Mouse (Mus musculus) activated CD4-positive, CD25-positive, alpha-beta regulatory T cell, adult 4 months (primary cell): ENCODE measurements around the gene Tnfrsf13b. TPM values are rescaled to one million over a fixed set of nuclear protein-coding genes. Genes with fewer than 3 reads are reported as not detected.

Experiments
- ATAC-seq: one replicate; pipeline ENCODE4 v1.8.0; 2017
- polyA plus RNA-seq, 2 experiments: library from polyadenylated mRNA; unstranded; fragments of 100-300 nt; shearing (Covaris generic); gene quantifications; one replicate each; pipeline ENCODE4 v1.2.1; 2017

Tnfrsf13b gene
- 10 to 100 TPM; 59.6 to 72.1 TPM for polyA plus RNA-seq

GRCm38 (mm10) chr11:61126606-61127355 lies at the start of gene Tnfrsf13b:
Gene Tnfrsf13b, plus strand, starts transcription at chr11:61126755.
- ATAC-seq = no peak

- no peak for ATAC-seq
Observed at GRCm38 (mm10) chr11:61081624-61082023, 44.9 kb upstream of the Tnfrsf13b start.

DNA sequence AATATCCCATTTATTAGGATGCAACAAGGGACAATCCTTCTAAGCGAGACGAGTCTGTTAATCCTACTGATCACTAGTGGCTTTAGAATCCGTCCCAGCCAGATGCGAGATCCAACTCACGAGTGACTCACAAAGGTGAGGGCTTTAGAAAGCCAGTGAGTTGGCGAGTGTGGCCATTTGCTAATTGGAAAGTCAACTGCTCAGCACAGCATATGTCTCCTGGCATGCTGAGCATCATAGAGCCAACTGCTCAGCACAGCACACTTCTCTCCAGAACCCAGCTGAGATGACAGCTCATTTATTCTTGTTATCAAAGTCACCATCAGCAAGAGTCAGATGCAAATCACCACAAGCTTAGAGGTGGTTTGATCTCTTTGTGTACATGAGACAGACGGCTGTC lies 36.4 kb upstream of the Tnfrsf13b start:
- no peak for ATAC-seq

DNA sequence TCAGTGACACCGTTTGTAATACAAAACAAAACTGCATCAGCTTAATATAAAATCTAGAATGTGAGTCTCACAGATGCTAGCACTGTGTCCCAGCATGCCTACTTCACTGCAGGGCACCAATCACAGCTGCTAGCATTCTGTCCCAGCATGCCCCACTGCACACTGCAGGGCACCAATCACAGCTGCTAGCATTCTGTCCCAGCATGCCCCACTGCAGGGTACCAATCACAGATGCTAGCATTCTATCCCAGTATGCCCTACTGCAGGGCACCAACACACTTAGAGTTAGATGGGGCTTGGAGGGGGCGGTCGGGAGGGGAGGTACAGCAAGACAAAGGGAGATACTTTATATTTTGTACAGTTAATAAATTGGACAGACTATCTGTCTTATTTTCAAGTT lies 35.4 kb upstream of the Tnfrsf13b start:
- ATAC-seq = no peak

GRCm38 (mm10) chr11:61091642-61092262 lies 34.8 kb upstream of the Tnfrsf13b start:
- ATAC-seq = no peak

GRCm38 (mm10) chr11:61098046-61098445 lies 28.5 kb upstream of the Tnfrsf13b start:
- ATAC-seq = no peak

DNA sequence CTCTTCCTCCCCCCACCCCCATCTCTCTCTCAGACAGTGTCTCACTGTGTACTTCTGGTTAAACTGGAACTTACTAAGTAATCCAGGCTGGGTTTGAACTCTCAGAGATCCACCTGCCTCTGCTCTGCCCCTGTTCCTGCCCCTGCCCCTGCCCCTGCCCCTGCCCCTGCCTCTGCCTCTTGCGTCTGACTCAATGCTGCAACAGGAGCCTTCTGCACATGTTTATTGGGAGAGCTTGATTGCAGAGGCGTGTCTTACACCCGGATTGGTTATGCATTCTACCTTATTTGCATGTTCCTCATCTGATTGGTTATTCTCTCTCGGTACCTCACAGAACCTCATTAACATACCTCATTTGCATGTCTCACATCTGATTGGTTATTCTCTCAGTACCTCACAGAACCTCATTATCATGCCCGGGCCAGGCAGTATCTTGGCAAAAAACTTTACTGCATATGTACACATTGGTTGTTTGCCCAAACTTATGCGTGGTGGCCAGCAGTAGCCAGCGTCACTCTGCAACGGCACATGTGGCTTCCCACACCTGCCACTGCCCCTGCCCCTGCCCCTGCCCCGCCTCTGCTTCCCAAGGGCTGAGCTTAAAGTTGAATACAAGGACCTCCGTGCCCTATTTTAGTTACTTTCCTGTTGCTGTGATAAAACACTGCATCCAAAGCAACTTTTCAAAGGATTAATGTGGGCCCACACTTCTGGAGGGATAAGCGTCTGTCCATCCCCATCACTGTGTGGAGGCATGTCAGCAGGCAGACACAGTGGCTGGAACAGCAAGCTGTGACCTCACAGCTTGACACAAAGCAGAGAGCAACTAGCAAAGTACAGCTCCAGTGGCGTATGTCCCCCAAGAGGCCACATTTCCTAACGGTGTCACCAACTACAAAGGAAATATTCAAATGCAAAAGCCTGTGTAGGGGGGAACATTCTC lies 23.9 kb upstream of the Tnfrsf13b start:
- ATAC-seq = no peak

DNA sequence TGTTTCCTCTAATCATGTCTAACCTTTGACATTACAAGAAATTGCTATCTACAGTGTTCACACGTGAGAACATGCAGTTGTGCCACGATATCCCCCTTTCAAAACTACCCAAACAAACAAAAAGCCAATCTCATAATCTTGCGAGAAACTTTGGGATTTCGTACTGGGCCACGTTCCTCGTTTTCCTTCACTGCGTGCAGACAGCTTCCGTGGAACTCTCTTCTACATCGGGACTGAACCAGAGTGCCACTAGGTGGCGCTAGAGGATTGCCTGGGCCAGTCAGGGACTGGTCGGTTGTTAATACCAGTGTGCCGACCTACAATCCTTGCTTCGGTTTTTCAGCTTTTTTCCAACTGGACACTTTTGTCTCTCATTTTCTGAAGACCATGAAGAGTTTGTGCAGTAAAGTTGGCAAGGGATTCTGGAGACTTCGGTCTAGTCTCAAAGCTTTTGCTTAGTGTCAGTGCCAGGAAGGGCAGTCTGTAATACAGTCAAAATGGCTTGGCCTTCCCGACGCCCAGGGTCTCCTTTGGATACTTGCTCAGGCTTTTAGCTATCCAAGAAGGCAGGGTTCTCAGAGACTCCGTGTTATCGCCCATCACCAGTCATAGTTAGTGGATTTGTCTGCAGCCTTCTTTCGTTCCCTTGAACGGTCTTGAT lies 22.2 kb upstream of the Tnfrsf13b start:
- ATAC-seq = peak; percentile 59

- ATAC-seq = no peak
Observed at GRCm38 (mm10) chr11:61108911-61109361, 17.6 kb upstream of the Tnfrsf13b start.

DNA sequence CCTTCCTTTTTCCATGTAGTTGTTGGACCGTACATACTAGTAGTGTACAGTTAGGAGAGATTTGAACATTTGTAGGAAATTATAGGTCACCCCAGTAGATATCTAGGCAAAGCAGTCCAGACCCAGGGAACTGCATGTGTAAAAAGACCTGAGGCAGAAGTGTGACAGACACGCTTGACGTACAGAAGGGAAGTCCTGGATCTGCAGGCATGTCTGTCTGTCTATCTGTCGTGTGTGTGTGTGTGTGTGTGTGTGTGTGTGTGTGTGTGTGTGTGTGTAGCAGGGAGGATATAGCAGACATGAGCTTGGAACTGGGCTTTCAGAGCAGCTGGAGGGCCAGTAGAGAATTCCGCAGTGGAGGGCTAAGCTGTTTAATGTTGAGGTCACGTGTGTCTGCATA lies 16.8 kb upstream of the Tnfrsf13b start:
- ATAC-seq = no peak

- no peak for ATAC-seq
Observed at GRCm38 (mm10) chr11:61110113-61110512, 16.4 kb upstream of the Tnfrsf13b start.

- no peak for ATAC-seq
Observed at GRCm38 (mm10) chr11:61110928-61111327, 15.6 kb upstream of the Tnfrsf13b start.

GRCm38 (mm10) chr11:61111472-61111871 lies 15.1 kb upstream of the Tnfrsf13b start:
- ATAC-seq = no peak

- no peak for ATAC-seq
Observed at GRCm38 (mm10) chr11:61112323-61112995, 14.1 kb upstream of the Tnfrsf13b start.

DNA sequence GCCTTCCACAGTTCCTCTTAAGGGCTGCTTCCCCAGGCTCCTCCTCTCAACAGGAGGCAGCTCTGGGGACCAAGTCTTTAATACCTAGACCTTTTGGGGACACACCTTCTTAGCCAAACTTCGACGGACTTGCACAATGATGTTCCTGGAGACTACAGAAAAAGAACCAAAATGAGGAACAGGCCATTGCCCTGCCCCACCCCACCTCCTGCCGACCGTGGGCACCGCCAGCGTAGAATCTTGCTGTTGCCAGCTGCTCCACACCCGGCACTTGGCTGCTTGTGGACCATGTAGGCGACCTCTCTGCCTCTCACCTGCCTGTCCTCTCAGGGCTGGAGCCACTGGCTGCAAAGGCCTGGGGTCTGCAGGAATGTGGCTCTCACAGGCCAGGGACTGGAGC lies 10.3 kb upstream of the Tnfrsf13b start:
- no peak for ATAC-seq

GRCm38 (mm10) chr11:61119996-61120583 lies 6.5 kb upstream of the Tnfrsf13b start:
- no peak for ATAC-seq

GRCm38 (mm10) chr11:61122283-61122768 lies 4.2 kb upstream of the Tnfrsf13b start:
- ATAC-seq = no peak

- ATAC-seq = no peak
Observed at GRCm38 (mm10) chr11:61122769-61123288, 3.7 kb upstream of the Tnfrsf13b start.

DNA sequence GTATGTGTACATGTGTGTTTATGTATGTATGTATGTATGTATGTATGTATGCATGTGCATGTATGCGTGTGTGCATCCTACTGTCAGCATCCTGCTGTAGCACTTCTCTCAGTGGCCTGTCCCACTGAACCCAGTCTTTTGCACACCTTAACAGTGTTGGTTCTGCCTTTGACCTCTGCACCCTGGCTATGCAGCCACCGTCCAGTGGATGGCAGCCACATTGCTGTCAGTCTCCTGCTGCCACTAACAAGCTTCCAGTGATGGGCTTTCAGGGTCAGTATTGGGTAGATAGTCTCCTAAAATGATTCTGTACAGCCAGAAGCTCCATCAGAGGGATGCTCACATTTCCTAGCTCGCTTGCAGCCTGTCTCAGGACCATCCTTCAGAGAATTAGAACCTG lies 2.7 kb upstream of the Tnfrsf13b start:
- ATAC-seq = no peak

- ATAC-seq = no peak
Observed at GRCm38 (mm10) chr11:61125970-61126369, 585 bp upstream of the Tnfrsf13b start.

GRCm38 (mm10) chr11:61127421-61128055 lies 983 bp downstream of the Tnfrsf13b start:
- no peak for ATAC-seq
